Mouse (Mus musculus): ENCODE results near the gene Pcyox1.

- TF ChIP-seq EP300 (IDR thresholded peaks at IDR 0.05; ENCODE audit: low read depth) (no peak), CTCF (IDR thresholded peaks at IDR 0.05; ENCODE audit: low read depth) (no peak)
Measured at GRCm38 (mm10) chr6:86373556-86373955, 23.4 kb downstream of the Pcyox1 start.
